Mouse (Mus musculus) stomach, postnatal 0 days (tissue): ENCODE measurements around the gene Dctpp1. TPM values are rescaled to one million over a fixed set of nuclear protein-coding genes. Genes with fewer than 3 reads are reported as not detected.

Experiments used
- ATAC-seq: fragments of 200-750 bp; cut with Nextera tagmentation; 2 replicates; pipeline ENCODE4 v1.8.0; 2017; ENCODE audit not compliant: low FRiP score, low TSS enrichment
- DNase-seq: peaks from one replicate; pipeline ENCODE4 v3.0.0-alpha.2; 2016; ENCODE audit warnings: low spot score
- H3K27ac ChIP-seq: fragments of 300-500 bp; sonication (generic); replicated peaks from 2 replicates; pipeline ENCODE4 v1.5.1; 2014; ENCODE audit warnings: mild to moderate bottlenecking, control low read depth
- H3K27me3 ChIP-seq: fragments of 300-500 bp; sonication (generic); 2 replicates; pipeline ENCODE4 v1.6.1; 2014; ENCODE audit warnings: low read length; ENCODE audit not compliant: control insufficient read depth, insufficient read depth
- H3K36me3 ChIP-seq: fragments of 300-500 bp; sonication (generic); 2 replicates; pipeline ENCODE4 v1.6.1; 2014; ENCODE audit warnings: low read length, mixed read lengths; ENCODE audit not compliant: control insufficient read depth, insufficient read depth
- H3K4me1 ChIP-seq: fragments of 300-500 bp; sonication (generic); replicated peaks from 2 replicates; pipeline ENCODE4 v1.6.1; 2014; ENCODE audit warnings: antibody characterized with exemption; ENCODE audit not compliant: control insufficient read depth, insufficient read depth
- H3K4me2 ChIP-seq: fragments of 300-500 bp; sonication (generic); replicated peaks from 2 replicates; pipeline ENCODE4 v1.6.1; 2014; ENCODE audit warnings: low read depth, mild to moderate bottlenecking, control low read depth, moderate library complexity
- H3K4me3 ChIP-seq: fragments of 300-500 bp; sonication (generic); 2 replicates; pipeline ENCODE4 v1.5.1; 2014; ENCODE audit warnings: low read depth, low read length, control low read depth
- H3K9ac ChIP-seq: fragments of 300-500 bp; sonication (generic); 2 replicates; pipeline ENCODE4 v1.6.1; 2014; ENCODE audit warnings: mild to moderate bottlenecking, low read length, control low read depth, mixed read lengths
- H3K9me3 ChIP-seq: fragments of 300-500 bp; sonication (generic); 2 replicates; pipeline ENCODE4 v1.6.1; 2016; ENCODE audit warnings: low read length; ENCODE audit not compliant: control insufficient read depth
- CTCF ChIP-seq: IDR thresholded peaks from 2 replicates; pipeline ENCODE4 v1.5.1; 2016; ENCODE audit warnings: antibody characterized with exemption, low read depth, mild to moderate bottlenecking, moderate library complexity
- EP300 ChIP-seq: optimal IDR thresholded peaks from 2 replicates; pipeline ENCODE3; 2016; ENCODE audit warnings: antibody characterized with exemption
- WGBS: fragments of 180-500 bp; shearing (Covaris S2); extraction: QIAGEN DNeasy Blood & Tissue Kit; methylation state at CpG from one replicate; pipeline ENCODE4 v1.1.7; 2014; 5-methylcytosine and 5-hydroxymethylcytosine counted together
- polyA plus RNA-seq: library from polyadenylated mRNA; unstranded; fragments of >200 nt; fragmentation: Nextera tagmentation; extraction: Ambion mirVana; gene quantifications from 2 replicates; pipeline ENCODE4 v1.2.1, GENCODE M21; 2015

The Dctpp1 gene
- polyA plus RNA-seq, 1 experiment from 2014 or later = 84.5 TPM

- Histone ChIP-seq H3K4me3 (no peak overlapping the region), H3K27ac (no peak overlapping the region), H3K4me1 (no peaks in the 10 kb centered on the region), H3K4me2 (no peak overlapping the region), H3K27me3 (no peaks in the 10 kb centered on the region), H3K36me3 (no peaks in the 10 kb centered on the region), H3K9ac (no peak overlapping the region), H3K9me3 (no peaks in the 10 kb centered on the region)
- DNase-seq (no peak), ATAC-seq (no peak)
- 66% methylated on average over 6 of the region's 6 CpGs for WGBS
- TF ChIP-seq EP300 = no peak
- TF ChIP-seq CTCF = no peak
Measured at GRCm38 (mm10) chr7:127217475-127217874, 43.0 kb downstream of the Dctpp1 start.

GRCm38 (mm10) chr7:127216307-127216706 is 44.2 kb downstream of the Dctpp1 start:
- Histone ChIP-seq H3K27me3 (no peaks in the 10 kb centered on the region), H3K9me3 (no peaks in the 10 kb centered on the region), H3K27ac (no peak overlapping the region), H3K9ac (no peak overlapping the region), H3K4me1 (no peaks in the 10 kb centered on the region), H3K4me2 (no peak overlapping the region), H3K36me3 (no peaks in the 10 kb centered on the region), H3K4me3 (no peak overlapping the region)
- 84% methylated on average over 5 of the region's 5 CpGs for WGBS
- TF ChIP-seq CTCF (no peak), EP300 (no peak)
- DNase-seq (no peak), ATAC-seq (no peak)

- DNase-seq = peak; percentile 72
- peak; percentile 58 for ATAC-seq
- Histone ChIP-seq H3K27me3 (no peaks in the 10 kb centered on the region), H3K4me2 (peak overlapping the region; percentile 60), H3K9ac (peak overlapping the region; percentile 48), H3K9me3 (no peaks in the 10 kb centered on the region), H3K36me3 (no peaks in the 10 kb centered on the region), H3K4me1 (no peaks in the 10 kb centered on the region), H3K27ac (no peak overlapping the region), H3K4me3 (peak overlapping the region; percentile 30)
- WGBS = 26% methylated on average over 33 of the region's 33 CpGs
- TF ChIP-seq CTCF = peak; percentile 92
- no peak for TF ChIP-seq EP300
Measured at GRCm38 (mm10) chr7:127214981-127215871, 45.3 kb downstream of the Dctpp1 start.

GRCm38 (mm10) chr7:127214521-127214920 is 46.0 kb downstream of the Dctpp1 start:
- no peak for ATAC-seq

GRCm38 (mm10) chr7:127213930-127214329 is 46.6 kb downstream of the Dctpp1 start:
- Histone ChIP-seq H3K27me3 (no peaks in the 10 kb centered on the region), H3K4me3 (no peak overlapping the region), H3K36me3 (no peaks in the 10 kb centered on the region), H3K4me2 (no peak overlapping the region), H3K9ac (no peak overlapping the region), H3K9me3 (no peaks in the 10 kb centered on the region), H3K27ac (no peak overlapping the region), H3K4me1 (no peaks in the 10 kb centered on the region)
- WGBS = 62% methylated on average over 12 of the region's 12 CpGs
- no peak for DNase-seq
- ATAC-seq = no peak
- no peak for TF ChIP-seq CTCF
- TF ChIP-seq EP300 = no peak

More at GRCm38 (mm10) chr7:127214521-127214920, 46.0 kb downstream of the Dctpp1 start:
- peak overlapping the region; percentile 48; the same call in 1 of the 2 replicates for H3K9ac ChIP-seq
- H3K27ac ChIP-seq = no peak overlapping the region
- DNase-seq = no peak
- TF ChIP-seq EP300 (no peak), CTCF (no peak)
- H3K4me2 ChIP-seq = peak overlapping the region; percentile 60
- H3K9me3 ChIP-seq = no peaks in the 10 kb centered on the region
- no peaks in the 10 kb centered on the region for H3K36me3 ChIP-seq
- no peaks in the 10 kb centered on the region for H3K4me1 ChIP-seq
- peak overlapping the region; percentile 30; the same call in 1 of the 2 replicates for H3K4me3 ChIP-seq
- 47% methylated on average over 20 of the region's 21 CpGs for WGBS
- H3K27me3 ChIP-seq = no peaks in the 10 kb centered on the region

- H3K9me3 ChIP-seq = no peaks in the 10 kb centered on the region
- H3K9ac ChIP-seq = no peak overlapping the region
- no peaks in the 10 kb centered on the region for H3K36me3 ChIP-seq
- WGBS = 54% methylated on average over 7 of the region's 7 CpGs
- H3K27ac ChIP-seq = no peak overlapping the region
- TF ChIP-seq CTCF (peak; percentile 78), EP300 (no peak)
- no peaks in the 10 kb centered on the region for H3K4me1 ChIP-seq
- no peak for ATAC-seq
- DNase-seq = peak; percentile 39
- no peak overlapping the region for H3K4me3 ChIP-seq
- no peaks in the 10 kb centered on the region for H3K27me3 ChIP-seq
- H3K4me2 ChIP-seq = no peak overlapping the region
Measured at GRCm38 (mm10) chr7:127213485-127213884, 47.0 kb downstream of the Dctpp1 start.
